Mouse (Mus musculus): Measurements from ENCODE around the gene Sycp2. TPM values are rescaled to one million over a fixed set of nuclear protein-coding genes. Genes with fewer than 3 reads are reported as not detected.

Gene Sycp2
- 1 to 10 TPM; 1.3 to 2.4 TPM for total RNA-seq (2021)
- long read RNA-seq, experiment 1, partial matches to known transcripts = 0 of 2 reads
- long read RNA-seq, experiment 1, other reads (novel, unspliced or antisense) = 2 of 2 reads
- long read RNA-seq, experiment 2 = 0 reads

GRCm38 (mm10) chr2:178407053-178407815 is at the start of gene Sycp2:
Gene Sycp2 (minus strand): TSS chr2:178407685.
- DNase-seq (ENCODE audit: low spot score in 2 of 2) = no peak

DNA sequence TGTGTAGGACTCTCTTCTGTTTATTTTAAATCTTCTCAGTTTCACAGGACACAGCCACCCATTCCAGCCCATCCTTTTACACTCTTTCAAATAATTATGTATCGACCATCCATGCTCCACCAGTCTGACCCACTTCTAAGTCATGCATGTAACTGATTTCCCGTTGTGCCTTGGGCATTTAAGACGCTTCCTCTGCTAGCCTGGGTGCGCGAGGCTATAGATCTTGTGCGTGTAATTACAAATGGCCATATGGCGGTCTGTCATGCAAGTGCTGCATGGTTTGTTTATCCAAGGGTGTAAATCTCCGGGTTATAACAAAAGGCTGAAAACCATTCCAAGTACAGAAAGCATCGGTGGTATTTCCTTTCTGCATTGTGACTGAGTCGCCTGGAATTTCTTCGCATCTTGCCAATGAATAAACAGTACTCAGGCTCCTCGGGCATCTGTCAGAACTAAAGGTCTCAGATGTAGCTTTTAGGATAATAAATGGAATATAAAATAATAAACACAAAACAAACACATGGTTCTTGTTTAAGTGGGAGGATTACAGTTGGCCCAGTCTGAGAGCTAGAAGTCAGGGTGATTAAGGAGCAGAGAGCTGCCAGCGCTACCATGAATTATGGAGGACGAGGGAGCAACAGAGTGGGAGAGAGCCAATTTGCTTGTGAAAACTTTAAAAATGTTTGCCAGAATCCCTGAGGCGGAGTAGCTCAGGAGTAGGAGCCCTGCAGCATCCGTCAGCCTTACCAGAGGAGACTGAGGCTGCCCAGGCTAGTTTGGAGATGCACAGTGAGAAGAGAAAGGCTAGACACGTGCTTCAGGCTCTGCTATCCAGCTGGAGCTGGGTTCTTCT is 47.4 kb upstream of the Sycp2 start:
- no peak for DNase-seq (ENCODE audit: low spot score in 2 of 2)

DNA sequence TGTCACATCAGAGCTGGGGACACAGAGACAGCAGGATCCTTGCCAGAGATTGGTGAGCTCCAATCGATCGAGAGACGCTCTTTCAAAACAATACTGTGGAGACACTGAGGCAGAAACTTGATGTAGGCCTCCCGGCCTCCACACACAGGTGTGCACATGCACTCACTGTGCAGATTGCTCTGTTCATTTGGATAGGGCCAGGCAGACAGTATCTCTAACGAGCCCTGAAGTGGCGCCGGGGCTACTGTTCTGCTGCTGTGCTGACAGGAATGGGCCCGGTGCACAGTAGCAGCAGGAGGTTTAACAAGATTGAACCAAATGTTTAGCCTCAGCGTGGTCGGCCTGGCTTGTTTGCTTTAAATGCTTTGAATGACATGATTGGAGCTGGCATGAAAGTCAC is 43.5 kb upstream of the Sycp2 start:
- no peak for DNase-seq (ENCODE audit: low spot score in 2 of 2)

- no peak for DNase-seq (ENCODE audit: low spot score in 2 of 2)
Observed at GRCm38 (mm10) chr2:178450236-178450635, 42.8 kb upstream of the Sycp2 start.

- no peak for DNase-seq (ENCODE audit: low spot score in 2 of 2)
Observed at GRCm38 (mm10) chr2:178449386-178449785, 41.9 kb upstream of the Sycp2 start.

DNA sequence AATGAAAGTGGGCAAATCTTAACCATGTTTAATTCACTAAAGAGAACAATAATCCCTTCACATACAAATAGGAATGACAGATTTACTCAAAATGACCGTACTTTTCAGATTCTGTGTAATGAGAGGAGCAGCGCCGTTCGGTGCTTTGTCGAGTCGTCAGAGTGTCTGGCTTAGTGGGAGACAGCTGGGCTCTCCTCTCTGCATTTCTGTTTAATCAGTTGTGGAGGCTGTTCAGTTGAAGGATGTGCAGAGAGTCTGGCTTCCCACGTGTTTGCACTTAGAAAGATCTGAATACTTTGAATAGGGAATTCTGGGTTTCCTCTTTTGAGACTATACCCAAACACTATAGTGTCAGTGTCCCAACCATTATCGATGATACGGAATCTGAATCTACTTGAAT is 29.8 kb upstream of the Sycp2 start:
- DNase-seq (ENCODE audit: low spot score in 2 of 2) = no peak

GRCm38 (mm10) chr2:178433903-178434302 is 26.4 kb upstream of the Sycp2 start:
- no peak for DNase-seq (ENCODE audit: low spot score in 2 of 2)

DNA sequence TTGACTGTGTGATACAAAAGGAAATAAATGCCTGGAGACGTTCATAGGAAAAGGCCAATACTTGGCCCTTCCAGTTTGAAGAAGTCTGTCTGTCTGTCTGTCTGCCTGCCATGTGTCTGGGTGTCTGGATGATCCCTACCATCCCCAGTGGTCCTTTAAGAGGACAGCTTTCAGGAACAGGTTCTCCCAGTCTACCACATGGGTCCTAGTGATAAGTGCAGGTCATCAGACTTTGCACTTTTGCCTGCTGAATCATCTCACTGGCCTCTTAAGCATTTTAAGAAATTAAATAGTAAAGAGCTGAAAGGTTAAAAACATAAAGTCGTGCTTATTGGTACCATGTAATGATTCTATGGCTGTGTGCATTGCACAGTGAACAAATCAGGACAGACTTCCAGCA is 26.0 kb upstream of the Sycp2 start:
- DNase-seq (ENCODE audit: low spot score in 2 of 2) = no peak

GRCm38 (mm10) chr2:178430231-178430630 is 22.7 kb upstream of the Sycp2 start, which contains the start of gene Cdh26:
Gene Cdh26 (plus strand): TSS chr2:178430531.
- no peak for DNase-seq (ENCODE audit: low spot score in 2 of 2)

- no peak for DNase-seq (ENCODE audit: low spot score in 2 of 2)
Observed at GRCm38 (mm10) chr2:178429426-178429825, 21.9 kb upstream of the Sycp2 start.

GRCm38 (mm10) chr2:178428676-178429075 is 21.2 kb upstream of the Sycp2 start:
- DNase-seq (ENCODE audit: low spot score in 2 of 2) = no peak

GRCm38 (mm10) chr2:178428183-178428582 is 20.7 kb upstream of the Sycp2 start:
- no peak for DNase-seq (ENCODE audit: low spot score in 2 of 2)

GRCm38 (mm10) chr2:178427181-178427580 is 19.7 kb upstream of the Sycp2 start:
- no peak for DNase-seq (ENCODE audit: low spot score in 2 of 2)

- no peak for DNase-seq (ENCODE audit: low spot score in 2 of 2)
Observed at GRCm38 (mm10) chr2:178426229-178426628, 18.7 kb upstream of the Sycp2 start.

- no peak for DNase-seq (ENCODE audit: low spot score in 2 of 2)
Observed at GRCm38 (mm10) chr2:178423223-178423622, 15.7 kb upstream of the Sycp2 start.

GRCm38 (mm10) chr2:178422186-178422585 is 14.7 kb upstream of the Sycp2 start:
- DNase-seq (ENCODE audit: low spot score in 2 of 2) = no peak

DNA sequence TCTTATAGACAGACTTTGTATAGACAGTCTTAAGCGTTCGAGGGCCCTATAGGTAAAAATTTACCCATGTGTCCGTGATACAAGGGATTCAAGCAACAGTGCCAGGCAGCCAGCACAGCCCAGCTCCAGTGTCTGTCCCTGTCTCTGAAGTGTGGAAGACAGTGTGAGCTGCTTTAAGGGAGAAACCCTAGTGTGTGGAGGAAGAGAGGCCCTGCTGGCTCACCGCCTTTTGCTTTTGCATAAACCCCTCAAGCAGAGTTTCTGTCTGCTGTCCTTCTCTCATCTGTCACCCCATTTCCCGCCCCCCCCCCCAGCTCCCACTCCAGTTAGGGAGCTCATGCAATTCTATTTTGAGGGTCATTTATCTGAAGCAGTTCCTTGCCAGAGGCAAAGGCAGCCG is 14.1 kb upstream of the Sycp2 start:
- no peak for DNase-seq (ENCODE audit: low spot score in 2 of 2)

GRCm38 (mm10) chr2:178420576-178420975 is 13.1 kb upstream of the Sycp2 start:
- no peak for DNase-seq (ENCODE audit: low spot score in 2 of 2)

DNA sequence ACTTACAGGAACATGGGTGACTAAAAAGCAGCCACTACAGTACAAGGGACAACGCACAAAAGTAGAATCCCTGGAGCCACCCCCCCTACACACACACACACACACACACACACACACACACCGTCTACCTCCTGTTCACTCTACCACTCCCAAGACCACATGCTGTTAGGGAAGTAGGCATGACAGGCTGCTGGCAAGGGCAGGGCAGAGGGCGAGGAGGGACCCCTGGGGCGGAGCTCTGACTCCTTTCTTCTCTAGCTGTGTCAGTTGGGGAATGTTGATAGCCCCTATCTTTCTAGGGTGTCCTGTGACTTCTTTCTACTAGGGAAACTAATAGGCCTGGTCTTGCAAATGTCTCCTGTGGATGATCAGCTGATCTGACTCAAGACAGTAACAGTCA is 9.5 kb upstream of the Sycp2 start:
- no peak for DNase-seq (ENCODE audit: low spot score in 2 of 2)

DNA sequence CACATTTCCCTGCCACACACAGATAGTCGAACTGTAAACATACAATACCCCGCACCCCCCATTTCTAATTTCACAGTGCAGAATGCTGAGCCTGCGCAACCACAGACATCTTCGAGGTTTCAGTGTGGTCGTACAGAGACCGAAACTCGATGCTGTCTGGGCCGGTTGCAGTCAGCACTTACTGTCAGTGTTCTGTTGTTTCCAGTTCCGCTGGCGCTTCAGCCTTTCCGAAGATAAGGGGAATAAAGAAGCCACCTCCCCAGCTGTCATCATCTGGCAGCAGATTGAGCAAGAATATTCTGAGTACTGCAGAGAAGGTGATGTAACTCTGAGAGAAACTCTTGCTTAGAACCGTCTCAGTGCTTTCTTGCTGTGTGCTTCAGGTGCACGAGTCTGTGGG is 8.9 kb upstream of the Sycp2 start:
- no peak for DNase-seq (ENCODE audit: low spot score in 2 of 2)

DNA sequence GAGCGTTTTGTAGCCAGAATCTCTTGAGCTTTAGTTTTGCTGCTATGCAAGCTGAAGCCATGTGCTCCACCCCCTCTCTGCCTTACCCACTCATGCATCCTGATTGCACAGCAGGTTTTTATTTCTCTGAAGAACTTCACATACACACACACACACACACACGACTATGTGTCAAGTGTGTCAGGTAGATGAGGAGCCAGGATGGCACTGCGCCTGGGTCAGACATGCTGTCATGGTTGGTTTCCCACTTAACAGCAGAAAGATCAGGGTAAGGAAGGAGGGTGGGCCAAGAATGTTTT is 7.6 kb upstream of the Sycp2 start:
- peak in 1 of 2 experiments; percentile 20 for DNase-seq (ENCODE audit: low spot score in 2 of 2)

Data from left cerebral cortex, adult 18-20 months (tissue).